Mouse (Mus musculus) intestine, postnatal 0 days (tissue): ENCODE data around the gene Mettl22. TPM values are rescaled to one million over a fixed set of nuclear protein-coding genes. Genes with fewer than 3 reads are reported as not detected.

Experiments used
- ATAC-seq: fragments of 200-750 bp; cut with Nextera tagmentation; 2 replicates; pipeline ENCODE4 v1.8.0; 2017; ENCODE audit warnings: mild to moderate bottlenecking, moderate TSS enrichment, moderate library complexity
- H3K27ac ChIP-seq: fragments of 300-500 bp; sonication (generic); 2 replicates; pipeline ENCODE4 v1.5.1; 2014; ENCODE audit warnings: mild to moderate bottlenecking, low read depth, low read length, moderate library complexity
- H3K27me3 ChIP-seq: fragments of 300-500 bp; sonication (generic); replicated peaks from 2 replicates; pipeline ENCODE4 v1.6.1; 2014; ENCODE audit warnings: low read length, mixed read lengths; ENCODE audit not compliant: control insufficient read depth, insufficient read depth
- H3K36me3 ChIP-seq: fragments of 300-500 bp; sonication (generic); 2 replicates; pipeline ENCODE4 v1.6.1; 2014; ENCODE audit warnings: mild to moderate bottlenecking, moderate library complexity; ENCODE audit not compliant: control insufficient read depth, insufficient read depth
- H3K4me1 ChIP-seq: fragments of 300-500 bp; sonication (generic); replicated peaks from 2 replicates; pipeline ENCODE4 v1.6.1; 2014; ENCODE audit warnings: antibody characterized with exemption, low read length, mixed read lengths; ENCODE audit not compliant: control insufficient read depth, insufficient read depth
- H3K4me2 ChIP-seq: fragments of 300-500 bp; sonication (generic); replicated peaks from 2 replicates; pipeline ENCODE4 v1.6.1; 2014; ENCODE audit warnings: low read depth, mild to moderate bottlenecking, moderate library complexity
- H3K4me3 ChIP-seq: fragments of 300-500 bp; sonication (generic); 2 replicates; pipeline ENCODE4 v1.5.1; 2014; ENCODE audit warnings: low read depth, low read length
- H3K9ac ChIP-seq: fragments of 300-500 bp; sonication (generic); 2 replicates; pipeline ENCODE4 v1.6.1; 2014; ENCODE audit warnings: mild to moderate bottlenecking, low read depth, low read length
- H3K9me3 ChIP-seq: fragments of 300-500 bp; sonication (generic); 2 replicates; pipeline ENCODE4 v1.6.1; 2016; ENCODE audit warnings: mixed run types; ENCODE audit not compliant: control insufficient read depth
- CTCF ChIP-seq: sonication (generic); IDR thresholded peaks from 2 replicates; pipeline ENCODE4 v1.5.1; 2016; ENCODE audit warnings: low read depth, mild to moderate bottlenecking, control low read depth, antibody characterized with exemption, moderate library complexity
- WGBS: fragments of 180-500 bp; shearing (Covaris S2); extraction: QIAGEN DNeasy Blood & Tissue Kit; methylation state at CpG from one replicate; pipeline ENCODE4 v1.1.7; 2014; 5-methylcytosine and 5-hydroxymethylcytosine counted together
- polyA plus RNA-seq: library from polyadenylated mRNA; unstranded; fragments of >200 nt; fragmentation: Nextera tagmentation; extraction: Ambion mirVana; gene quantifications from 2 replicates; pipeline ENCODE4 v1.2.1, GENCODE M21; 2015

Mettl22 gene
- polyA plus RNA-seq, 1 experiment from 2014 or later: 14.8 TPM

DNA sequence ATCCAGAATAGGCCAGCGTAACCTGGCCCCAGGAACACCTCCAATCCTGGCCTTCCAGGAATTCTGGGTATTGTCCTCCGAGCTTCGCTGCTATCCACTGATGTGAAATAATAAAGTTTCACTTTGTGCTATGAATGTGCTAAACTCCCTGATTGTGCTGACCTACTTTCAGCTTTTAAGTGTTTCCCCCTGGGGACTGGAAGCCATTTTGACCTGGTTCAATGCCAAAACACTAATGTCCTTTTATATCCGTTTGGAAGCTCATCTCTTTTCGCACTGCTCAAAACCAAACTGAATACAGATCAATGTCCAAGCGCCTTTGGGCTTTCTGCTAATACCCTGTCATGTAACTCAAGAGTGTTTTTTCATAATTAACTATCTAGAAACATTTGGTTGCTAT lies 64.8 kb downstream of the Mettl22 start:
- no peak overlapping the region for H3K4me3 ChIP-seq
- ATAC-seq: no peak
- H3K9me3 ChIP-seq: no peaks in the 10 kb centered on the region
- no peaks in the 10 kb centered on the region for H3K27me3 ChIP-seq
- H3K9ac ChIP-seq: no peak overlapping the region
- peak overlapping the region; percentile 3; the same call in 1 of the 2 replicates for H3K27ac ChIP-seq
- no peak overlapping the region for H3K4me2 ChIP-seq
- 77% methylated on average over 6 of the region's 6 CpGs for WGBS
- H3K36me3 ChIP-seq: peaks cover 4% of the 10 kb centered on the region; the same call in 1 of the 2 replicates
- TF ChIP-seq CTCF: no peak
- no peaks in the 10 kb centered on the region for H3K4me1 ChIP-seq

DNA sequence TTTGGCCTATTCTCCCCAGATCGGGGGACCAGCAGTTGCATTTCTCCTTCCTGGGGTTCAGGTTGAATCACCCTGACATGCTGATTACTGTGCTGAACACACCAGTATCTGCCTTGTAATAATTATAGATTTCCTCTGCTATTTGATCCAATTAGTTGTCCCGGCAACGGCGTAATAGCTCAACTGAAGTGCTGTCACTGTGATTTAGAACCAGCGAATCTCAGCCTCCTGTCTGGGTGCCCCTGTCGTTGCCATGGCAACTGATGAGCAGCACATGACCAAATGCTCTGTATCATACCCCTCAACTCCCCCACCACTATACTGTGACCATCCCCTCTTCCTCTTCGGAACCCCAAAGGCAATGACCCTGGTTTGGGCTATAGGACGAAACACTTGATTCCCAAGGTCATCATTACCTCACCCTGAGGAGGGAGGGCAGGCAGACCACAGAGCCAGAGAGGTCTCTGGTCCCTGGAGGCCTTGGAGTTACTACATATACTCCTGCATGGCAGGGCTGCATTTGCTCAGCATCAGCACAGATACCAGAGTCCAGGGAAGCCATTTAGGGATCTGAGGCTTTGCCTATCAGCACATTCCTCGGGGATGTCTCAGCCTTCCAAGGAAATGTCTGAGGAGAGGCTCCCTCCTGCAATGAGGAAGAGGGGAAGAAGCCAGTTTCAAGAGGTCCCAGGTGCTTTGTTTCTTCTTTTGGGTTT lies 68.7 kb downstream of the Mettl22 start:
- H3K4me3 ChIP-seq: no peak overlapping the region
- WGBS: 32% methylated on average over 9 of the region's 9 CpGs
- no peaks in the 10 kb centered on the region for H3K4me1 ChIP-seq
- H3K27ac ChIP-seq: no peak overlapping the region
- TF ChIP-seq CTCF: no peak
- H3K9ac ChIP-seq: no peak overlapping the region
- no peaks in the 10 kb centered on the region for H3K27me3 ChIP-seq
- no peak overlapping the region for H3K4me2 ChIP-seq
- ATAC-seq: peak; percentile 62
- H3K36me3 ChIP-seq: no peaks in the 10 kb centered on the region; the same call in 1 of the 2 replicates
- H3K9me3 ChIP-seq: no peaks in the 10 kb centered on the region

Other genes with a start within 250 kb of the Mettl22 start
- not detected in 2 replicates for gene Tmem114, start 45.7 kb upstream of the Mettl22 start, polyA plus RNA-seq
- 30.8 and 31.0 TPM in 2 replicates for gene Abat, start 42.6 kb downstream of the Mettl22 start, polyA plus RNA-seq
- 116 and 120 TPM in 2 replicates for gene Pmm2, start 166.9 kb downstream of the Mettl22 start, polyA plus RNA-seq
- gene Tmem186, start 166.9 kb downstream of the Mettl22 start, polyA plus RNA-seq: 9.1 and 9.8 TPM in 2 replicates
- 40.1 and 43.9 TPM in 2 replicates for gene Carhsp1, start 201.4 kb downstream of the Mettl22 start, polyA plus RNA-seq
- gene Gm5767, start 210.0 kb downstream of the Mettl22 start, polyA plus RNA-seq: 0.22 TPM in 1 of 2 replicates, not detected in the other